Mouse (Mus musculus): ENCODE results near the gene Lxn.
A peak's percentile ranks its signal among the peaks of the same experiment; 100 is the strongest.

Gene Lxn

GRCm38 (mm10) chr3:67463450-67464372 is at the start of gene Lxn:
TSS of gene Lxn (minus strand) at chr3:67463926.
- DNase-seq (ENCODE audit: low read depth, low spot score) = no peak

GRCm38 (mm10) chr3:67512807-67513206 is 49.1 kb upstream of the Lxn start:
- peak; percentile 67 for DNase-seq (ENCODE audit: low read depth, low spot score)

- DNase-seq (ENCODE audit: low read depth, low spot score) = no peak
Measured at GRCm38 (mm10) chr3:67508216-67508892, 44.6 kb upstream of the Lxn start.

GRCm38 (mm10) chr3:67505286-67505685 is 41.6 kb upstream of the Lxn start:
- no peak for DNase-seq (ENCODE audit: low read depth, low spot score)

- no peak for DNase-seq (ENCODE audit: low read depth, low spot score)
Measured at GRCm38 (mm10) chr3:67503878-67504277, 40.2 kb upstream of the Lxn start.

GRCm38 (mm10) chr3:67499406-67499791 is 35.7 kb upstream of the Lxn start:
- DNase-seq (ENCODE audit: low read depth, low spot score) = no peak

GRCm38 (mm10) chr3:67498773-67499405 is 35.2 kb upstream of the Lxn start:
- no peak for DNase-seq (ENCODE audit: low read depth, low spot score)

GRCm38 (mm10) chr3:67497998-67498397 is 34.3 kb upstream of the Lxn start:
- DNase-seq (ENCODE audit: low read depth, low spot score) = no peak

- no peak for DNase-seq (ENCODE audit: low read depth, low spot score)
Measured at GRCm38 (mm10) chr3:67496310-67496709, 32.6 kb upstream of the Lxn start.

GRCm38 (mm10) chr3:67493132-67493531 is 29.4 kb upstream of the Lxn start:
- DNase-seq (ENCODE audit: low read depth, low spot score) = no peak

GRCm38 (mm10) chr3:67492086-67492869 is 28.6 kb upstream of the Lxn start:
- DNase-seq (ENCODE audit: low read depth, low spot score) = no peak

GRCm38 (mm10) chr3:67490156-67490555 is 26.4 kb upstream of the Lxn start:
- DNase-seq (ENCODE audit: low read depth, low spot score) = no peak

GRCm38 (mm10) chr3:67485233-67485632 is 21.5 kb upstream of the Lxn start:
- DNase-seq (ENCODE audit: low read depth, low spot score) = no peak

GRCm38 (mm10) chr3:67482400-67482799 is 18.7 kb upstream of the Lxn start:
- DNase-seq (ENCODE audit: low read depth, low spot score) = no peak

GRCm38 (mm10) chr3:67479806-67480205 is 16.1 kb upstream of the Lxn start:
- DNase-seq (ENCODE audit: low read depth, low spot score) = no peak

GRCm38 (mm10) chr3:67473438-67473837 is 9.7 kb upstream of the Lxn start:
- DNase-seq (ENCODE audit: low read depth, low spot score) = no peak

GRCm38 (mm10) chr3:67471408-67472127 is 7.8 kb upstream of the Lxn start:
- DNase-seq (ENCODE audit: low read depth, low spot score) = no peak

- DNase-seq (ENCODE audit: low read depth, low spot score) = no peak
Measured at GRCm38 (mm10) chr3:67467281-67467680, 3.6 kb upstream of the Lxn start.

GRCm38 (mm10) chr3:67466576-67466975 is 2.9 kb upstream of the Lxn start:
- no peak for DNase-seq (ENCODE audit: low read depth, low spot score)

GRCm38 (mm10) chr3:67463001-67463400 is 725 bp downstream of the Lxn start:
- no peak for DNase-seq (ENCODE audit: low read depth, low spot score)

GRCm38 (mm10) chr3:67462578-67462977 is 1.1 kb downstream of the Lxn start:
- DNase-seq (ENCODE audit: low read depth, low spot score) = no peak

Measured in embryo, embryonic 11.5 days (tissue).